Mouse (Mus musculus): Measurements from ENCODE around the gene Prkra.
A peak's percentile ranks its signal among the peaks of the same experiment; 100 is the strongest.
"Not testable (repeated sequence)": the region's sequence is repeated elsewhere in the genome, so short reads cannot be mapped to it uniquely, and the experiment has no call there.

The Prkra gene

DNA sequence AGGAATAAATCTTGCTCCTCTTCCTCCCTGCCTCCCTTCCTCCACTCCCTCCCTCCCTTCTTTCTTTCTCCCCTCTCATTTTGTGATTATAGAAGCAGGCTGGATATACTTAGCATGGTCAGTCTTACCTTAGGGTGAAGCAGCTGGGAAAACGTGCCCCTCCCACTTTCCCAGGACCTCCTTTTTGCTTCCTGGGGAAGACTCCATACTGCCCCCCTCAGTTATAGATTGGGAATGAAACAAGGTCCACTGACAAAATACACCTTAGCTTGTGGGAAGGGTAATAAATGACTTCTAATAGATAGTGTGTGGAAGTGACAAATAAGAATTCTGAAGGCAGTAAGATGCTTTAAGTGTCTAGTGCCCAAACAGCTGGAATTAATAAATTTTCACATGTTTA lies 8.2 kb upstream of the Prkra start:
- peak; percentile 51 for DNase-seq (ENCODE audit: low read depth, low spot score)

DNA sequence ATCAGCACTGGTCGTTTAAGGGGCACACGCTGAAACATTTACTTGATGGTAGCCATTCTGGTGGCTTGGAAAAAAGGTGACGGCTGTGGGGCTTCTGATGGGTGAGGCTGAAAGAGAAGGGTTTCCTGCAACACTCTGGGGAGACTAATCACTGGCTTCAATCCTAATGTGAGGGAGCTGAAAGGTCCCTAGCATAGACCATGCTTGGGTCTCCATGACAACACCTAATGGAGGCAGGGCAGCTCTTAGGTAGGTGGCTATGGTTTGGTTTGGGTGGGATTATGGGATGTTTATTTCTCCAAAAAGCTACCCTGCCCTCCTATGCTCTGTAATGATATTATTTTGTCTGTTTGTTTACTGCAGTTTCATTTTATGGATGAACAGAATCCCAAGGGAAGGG lies 7.6 kb upstream of the Prkra start:
- no peak for DNase-seq (ENCODE audit: low read depth, low spot score)

DNA sequence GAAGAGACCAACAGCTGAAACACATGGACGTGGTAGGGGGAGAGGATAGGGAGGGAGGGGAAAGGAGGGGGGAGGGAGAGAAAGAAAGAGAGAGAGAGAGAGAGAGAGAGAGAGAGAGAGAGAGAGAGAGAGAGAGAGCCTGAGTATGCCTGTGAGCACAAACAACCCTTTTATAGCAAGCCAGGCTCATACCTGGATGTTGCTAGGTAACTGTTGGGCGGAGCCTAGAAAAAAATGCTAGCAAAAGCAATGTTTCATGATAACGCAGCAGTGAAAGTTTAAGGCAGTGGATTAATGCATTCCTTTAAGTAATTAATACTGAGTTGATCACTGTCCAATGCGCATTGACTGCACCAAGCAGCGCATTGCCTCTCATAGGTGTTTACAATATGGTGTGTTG lies 6.8 kb upstream of the Prkra start:
- DNase-seq (ENCODE audit: low read depth, low spot score) = no peak

DNA sequence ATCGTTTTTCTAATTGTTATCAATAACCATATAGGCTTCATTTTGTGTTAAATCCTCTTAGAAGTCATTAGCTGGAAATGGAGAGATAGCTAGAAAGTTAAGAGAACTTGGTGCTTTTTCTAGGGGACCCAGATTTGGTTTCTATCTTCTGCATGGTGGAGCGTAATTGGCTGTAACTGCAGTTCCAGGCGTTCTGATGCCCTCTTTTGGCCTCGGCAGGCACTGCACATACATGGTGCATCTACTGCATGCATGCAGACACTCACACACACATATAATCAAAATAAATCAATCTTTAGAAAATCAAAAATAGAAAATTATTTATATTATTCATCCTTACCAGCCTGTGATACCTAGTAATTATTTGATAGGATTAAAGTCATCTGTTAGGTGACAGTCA lies 5.3 kb upstream of the Prkra start:
- DNase-seq (ENCODE audit: low read depth, low spot score) = no peak

DNA sequence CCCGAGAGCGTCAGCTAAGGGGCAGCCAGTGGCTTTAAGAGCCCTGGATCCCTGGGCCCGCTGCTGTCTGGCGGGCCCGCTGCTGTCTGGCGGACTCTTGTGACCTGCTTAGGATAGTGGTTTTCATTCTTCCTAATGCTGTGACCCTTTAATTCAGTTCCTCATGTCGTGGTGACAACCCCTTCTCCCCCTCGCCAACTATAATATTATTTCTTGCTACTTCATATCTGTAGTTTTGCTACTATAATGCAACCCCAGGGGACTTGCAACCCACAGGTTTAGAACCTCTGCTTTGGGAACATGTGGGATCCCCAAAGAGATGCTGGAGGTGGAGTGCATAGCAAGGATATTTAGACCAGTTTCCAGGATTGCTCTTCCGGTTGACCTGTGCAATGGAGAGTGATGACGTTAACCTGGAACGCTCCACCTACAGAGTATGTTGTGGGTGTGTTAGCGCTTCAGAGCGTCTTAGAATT lies 889 bp upstream of the Prkra start:
- DNase-seq (ENCODE audit: low read depth, low spot score) = no peak

DNA sequence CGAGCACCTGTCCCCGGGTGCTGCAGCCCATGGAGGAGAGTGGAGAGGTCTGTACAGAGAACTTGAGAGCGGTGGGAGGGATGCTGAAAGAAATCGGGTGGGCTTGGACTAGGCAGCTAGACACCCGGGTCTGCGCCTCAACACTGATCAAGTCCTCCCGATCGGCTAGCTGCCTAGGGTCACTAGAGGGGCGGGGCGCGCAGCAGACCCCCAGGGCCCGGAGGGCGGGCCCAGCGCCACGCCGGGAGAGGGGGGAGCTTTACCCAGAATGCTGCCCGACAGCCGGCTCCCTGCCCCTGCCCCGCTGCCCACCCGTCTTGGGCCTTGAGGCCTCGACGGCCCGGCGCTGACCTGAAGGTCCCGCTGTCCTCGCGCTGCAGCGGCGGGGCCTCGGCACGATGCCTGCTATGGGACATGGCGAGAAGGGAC lies 360 bp downstream of the Prkra start:
- no peak for DNase-seq (ENCODE audit: low read depth, low spot score)

DNA sequence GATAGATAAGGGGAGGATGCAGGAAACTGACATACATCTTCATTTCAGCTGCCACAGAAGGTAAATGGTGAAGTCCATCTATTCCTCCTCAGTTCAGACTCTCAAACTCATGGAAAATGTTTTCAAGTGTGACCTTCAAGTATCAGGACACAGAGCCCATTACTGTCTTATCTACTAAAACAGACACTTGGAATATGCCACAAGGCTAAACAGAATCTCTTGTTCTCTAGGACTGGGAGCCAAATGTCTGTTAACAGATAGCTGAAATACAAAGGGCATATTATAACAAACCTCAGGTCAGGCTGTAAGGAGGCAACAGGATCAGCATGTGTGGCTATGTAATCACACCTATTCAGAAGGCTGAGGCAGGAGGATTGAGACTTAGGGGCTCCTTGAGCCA lies 4.0 kb downstream of the Prkra start:
- no peak for DNase-seq (ENCODE audit: low read depth, low spot score)

DNA sequence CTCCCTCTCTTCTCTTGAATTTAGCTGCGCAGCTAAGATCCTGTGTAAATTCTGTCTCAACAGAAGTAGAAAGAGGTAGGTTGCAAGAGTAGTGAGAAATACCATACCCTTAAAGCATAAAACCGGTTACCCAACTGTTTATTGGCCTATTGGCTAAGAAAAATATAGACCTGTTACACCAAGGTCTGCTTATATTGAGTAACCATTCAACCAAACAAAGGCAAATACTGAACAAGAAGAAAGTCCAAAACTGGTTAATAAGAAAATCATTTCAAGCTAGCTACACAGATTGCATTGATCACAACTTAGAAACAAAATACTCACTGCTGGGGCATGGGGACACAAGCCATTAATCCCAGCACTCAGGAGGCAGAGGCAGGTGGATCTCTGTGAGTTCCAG lies 8.2 kb downstream of the Prkra start:
- DNase-seq (ENCODE audit: low read depth, low spot score) = no peak

DNA sequence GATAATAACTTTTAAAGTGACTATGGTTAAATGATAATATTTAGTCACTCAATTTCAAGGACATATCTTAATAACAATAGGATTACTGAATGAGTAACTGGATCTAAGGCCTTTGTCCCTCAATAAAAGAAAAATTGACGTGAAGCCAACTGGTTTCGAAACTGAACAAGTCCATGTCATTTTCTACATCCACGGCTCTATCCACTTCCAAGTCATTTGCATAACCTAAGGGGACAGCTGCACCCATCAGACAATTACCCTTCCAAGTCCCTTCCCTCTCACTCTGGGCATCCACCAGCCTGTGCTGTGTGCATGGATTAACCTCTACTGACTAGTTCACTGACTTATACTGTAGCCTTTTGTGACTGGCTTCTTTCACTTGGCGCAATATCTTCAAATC lies 16.2 kb downstream of the Prkra start:
- no peak for DNase-seq (ENCODE audit: low read depth, low spot score)

DNA sequence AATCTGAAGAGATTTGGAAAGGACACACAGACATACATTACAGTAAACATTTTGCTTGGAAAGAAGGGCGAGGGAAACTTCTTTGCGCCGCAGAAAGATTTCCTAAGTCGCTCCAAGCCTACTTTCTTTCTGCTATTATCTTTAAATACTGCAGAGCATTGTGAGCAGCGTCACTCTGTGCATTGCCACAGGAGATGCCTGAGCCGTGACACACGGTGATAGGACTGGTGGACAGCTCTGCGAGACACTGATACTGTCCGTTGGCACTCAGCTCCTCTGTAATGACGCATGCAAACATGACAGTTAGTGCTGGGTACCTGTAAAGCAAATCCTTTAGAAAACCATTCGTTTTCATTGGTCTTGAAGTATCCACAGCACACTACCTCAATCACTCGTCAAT lies 17.5 kb downstream of the Prkra start:
- no peak for DNase-seq (ENCODE audit: low read depth, low spot score)

DNA sequence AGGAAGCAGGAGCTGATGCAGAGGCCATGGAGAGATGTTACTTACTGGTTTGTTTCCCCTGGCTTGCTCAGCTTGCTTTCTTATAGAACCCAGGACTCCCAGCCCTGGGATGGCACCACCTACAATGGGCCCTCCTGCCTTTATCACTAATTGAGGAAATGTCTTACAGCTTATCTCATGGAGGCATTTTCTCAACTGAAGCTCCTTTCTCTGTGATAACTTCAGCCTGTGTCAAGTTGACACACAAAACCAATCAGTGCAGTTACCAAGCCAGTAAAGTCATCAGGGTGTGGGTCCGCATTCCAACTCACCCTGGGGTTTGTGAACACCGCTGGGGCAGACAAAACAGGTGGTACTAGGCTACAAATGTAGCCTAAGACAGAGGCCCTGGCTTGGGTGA lies 25.5 kb downstream of the Prkra start:
- DNase-seq (ENCODE audit: low read depth, low spot score) = not testable (repeated sequence)

DNA sequence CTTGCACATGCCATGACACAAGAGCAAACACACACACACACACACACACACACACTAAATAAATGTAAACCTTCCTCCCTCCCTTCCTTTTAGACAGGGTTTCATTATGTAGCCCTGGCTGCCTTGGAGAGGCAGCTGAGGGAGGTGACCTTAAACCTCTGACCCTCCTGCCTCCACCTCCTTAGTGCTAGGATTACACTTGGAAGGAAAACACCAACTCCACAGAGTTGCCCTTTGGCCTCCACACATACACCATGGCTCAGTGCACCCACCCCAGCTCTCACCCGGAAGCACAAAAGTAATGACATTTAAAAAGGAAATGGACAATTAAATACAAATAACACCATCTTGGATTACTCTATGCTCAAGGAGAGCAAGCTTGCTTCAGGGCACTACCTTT lies 26.1 kb downstream of the Prkra start:
- no peak for DNase-seq (ENCODE audit: low read depth, low spot score)

DNA sequence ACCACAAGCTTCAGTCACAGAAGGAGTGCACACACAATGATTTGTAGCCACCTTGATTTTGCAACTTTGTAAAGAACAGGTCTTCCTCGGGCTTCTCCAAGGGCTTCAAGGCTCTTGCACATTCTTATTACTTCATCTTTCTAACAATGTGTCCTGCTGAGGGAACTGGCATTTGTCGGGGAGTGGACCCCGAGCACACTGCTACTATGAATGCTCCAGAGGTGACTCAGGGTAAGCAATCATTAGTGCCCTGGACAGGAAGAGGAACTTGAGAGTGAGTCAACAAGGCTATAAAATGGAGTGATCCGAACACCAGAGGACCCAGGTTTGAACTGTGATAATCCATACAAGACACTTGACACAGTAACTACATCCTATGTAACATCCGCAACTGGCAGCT lies 27.6 kb downstream of the Prkra start:
- DNase-seq (ENCODE audit: low read depth, low spot score) = peak; percentile 19

DNA sequence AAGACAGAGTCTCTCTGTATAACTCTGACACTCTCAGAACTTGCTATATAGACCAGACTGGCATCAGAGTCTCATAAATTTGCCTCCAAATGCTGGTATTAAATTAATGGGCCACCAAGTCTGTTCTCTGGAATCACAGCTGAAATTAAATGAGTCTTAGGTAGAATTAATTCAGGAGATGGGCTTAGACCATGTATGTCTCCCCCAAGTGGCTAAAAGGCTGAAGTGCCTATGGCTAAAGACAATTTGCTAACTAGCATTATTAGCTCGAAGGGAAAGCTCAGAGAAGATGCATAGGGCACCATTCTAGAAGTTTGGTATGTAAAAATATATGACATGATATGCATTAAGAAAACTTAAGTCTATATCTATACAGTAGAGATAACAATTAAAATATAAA lies 29.7 kb downstream of the Prkra start:
- DNase-seq (ENCODE audit: low read depth, low spot score) = peak; percentile 72

DNA sequence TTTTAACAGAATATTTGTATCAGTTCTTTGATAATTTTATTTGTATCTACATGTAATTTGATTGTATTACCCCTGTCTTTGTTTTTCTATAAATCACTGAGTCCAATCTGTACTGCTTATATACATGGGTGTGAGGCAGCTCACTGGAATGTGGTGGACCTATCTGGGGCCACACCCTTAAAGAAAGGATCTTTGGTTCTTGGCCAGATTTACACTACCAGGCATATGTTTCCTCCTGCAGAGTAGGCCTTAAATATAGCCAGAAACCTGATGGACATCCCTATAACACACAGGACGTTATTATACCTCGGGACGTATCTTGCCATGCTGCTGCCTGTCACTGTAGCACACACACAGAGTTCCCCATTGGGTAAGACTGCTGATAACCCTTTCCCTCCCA lies 35.8 kb downstream of the Prkra start:
- peak; percentile 55 for DNase-seq (ENCODE audit: low read depth, low spot score)

DNA sequence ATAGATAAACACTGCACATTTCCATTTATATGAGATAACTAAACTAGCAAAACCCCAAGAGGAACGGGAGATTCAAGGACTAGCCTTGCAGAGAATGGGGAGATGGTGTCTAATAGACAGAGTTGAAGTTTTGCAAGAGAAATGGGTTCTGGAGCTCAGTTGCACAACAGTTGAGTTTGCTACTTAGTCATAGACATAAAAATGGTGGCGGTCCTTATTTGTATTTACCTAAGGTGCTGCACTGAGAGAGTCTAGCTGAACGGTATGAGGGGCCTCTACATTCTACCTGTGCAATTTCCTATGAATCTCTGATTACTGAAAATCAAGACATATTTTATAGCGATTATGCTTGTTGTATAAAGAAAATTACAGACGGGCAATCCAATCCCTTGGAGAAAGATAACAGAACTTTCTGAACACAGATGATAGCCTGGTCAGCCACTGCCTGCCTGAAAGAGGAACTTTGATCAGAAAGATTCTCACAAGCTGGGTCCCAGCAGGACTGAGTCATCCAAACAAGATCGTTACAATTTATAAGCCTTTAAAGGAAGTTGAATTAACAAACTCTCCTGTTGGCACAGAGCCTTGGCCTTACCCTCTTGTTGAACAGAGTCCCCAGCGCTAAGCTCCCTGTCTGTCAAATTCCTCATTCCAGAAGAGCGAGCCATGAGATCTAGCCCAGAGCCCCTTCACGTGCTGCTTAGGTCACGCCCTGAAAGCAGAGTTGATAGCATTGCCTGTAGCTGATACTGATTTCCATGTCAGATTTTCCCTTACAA lies 37.3 kb downstream of the Prkra start:
- peak; percentile 75 for DNase-seq (ENCODE audit: low read depth, low spot score)

DNA sequence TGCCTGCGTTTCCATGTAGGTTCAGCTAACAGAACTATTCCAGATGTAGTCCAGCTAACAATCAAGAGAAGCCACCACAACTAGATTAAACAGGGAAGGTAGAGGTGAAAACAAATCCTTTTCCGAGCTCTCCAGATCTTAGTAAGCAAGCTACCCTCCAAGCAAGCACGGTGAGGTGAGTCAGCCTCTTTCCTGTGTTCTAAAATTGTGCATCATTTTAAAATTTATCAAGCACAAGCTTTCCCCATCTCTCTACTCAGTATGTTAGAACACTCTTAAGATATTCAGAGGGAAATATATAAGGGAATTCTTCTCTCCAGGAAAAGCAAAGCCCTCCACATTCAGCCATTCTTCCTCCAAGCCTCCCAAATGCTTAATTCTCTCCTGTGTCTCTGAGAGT lies 41.1 kb downstream of the Prkra start:
- DNase-seq (ENCODE audit: low read depth, low spot score) = no peak

DNA sequence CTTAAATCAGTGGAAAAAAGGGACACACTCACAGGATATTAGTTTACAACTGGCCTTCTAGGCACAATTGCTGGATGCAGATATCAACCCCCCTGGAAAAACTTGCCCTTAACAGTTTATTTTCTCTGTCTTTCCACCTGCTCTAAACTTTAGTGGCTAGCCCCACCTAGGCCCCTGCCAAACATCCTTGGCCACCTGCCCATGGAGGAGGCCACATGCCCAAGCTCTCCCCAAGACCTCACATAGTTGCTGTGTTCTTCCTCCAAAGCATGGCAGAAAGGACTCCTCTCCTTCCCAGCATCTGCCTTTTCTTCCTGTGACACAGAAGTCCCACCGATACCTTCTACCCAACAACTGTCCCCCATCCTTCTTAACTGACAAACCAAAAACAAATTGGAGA lies 45.6 kb downstream of the Prkra start:
- DNase-seq (ENCODE audit: low read depth, low spot score) = no peak

DNA sequence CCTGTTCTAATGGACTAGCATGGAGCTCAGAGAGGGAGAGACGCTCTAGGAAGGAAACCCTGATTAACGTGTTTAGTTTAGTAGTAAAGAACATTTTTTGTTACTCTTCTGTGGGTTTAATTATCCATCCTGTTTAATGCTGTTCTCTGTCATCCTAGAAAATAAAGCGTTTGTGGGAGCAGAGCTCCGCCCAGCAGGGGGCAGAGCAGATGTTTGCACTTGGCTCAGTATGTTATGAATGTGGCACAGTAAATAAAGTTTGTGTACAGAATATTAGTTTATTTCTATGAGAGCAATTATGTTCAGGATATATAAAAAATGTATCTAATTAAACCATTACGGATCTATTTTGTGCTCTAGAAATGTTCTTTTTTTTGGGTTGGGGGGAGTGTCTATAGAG lies 48.6 kb downstream of the Prkra start:
- DNase-seq (ENCODE audit: low read depth, low spot score) = peak; percentile 30

DNA sequence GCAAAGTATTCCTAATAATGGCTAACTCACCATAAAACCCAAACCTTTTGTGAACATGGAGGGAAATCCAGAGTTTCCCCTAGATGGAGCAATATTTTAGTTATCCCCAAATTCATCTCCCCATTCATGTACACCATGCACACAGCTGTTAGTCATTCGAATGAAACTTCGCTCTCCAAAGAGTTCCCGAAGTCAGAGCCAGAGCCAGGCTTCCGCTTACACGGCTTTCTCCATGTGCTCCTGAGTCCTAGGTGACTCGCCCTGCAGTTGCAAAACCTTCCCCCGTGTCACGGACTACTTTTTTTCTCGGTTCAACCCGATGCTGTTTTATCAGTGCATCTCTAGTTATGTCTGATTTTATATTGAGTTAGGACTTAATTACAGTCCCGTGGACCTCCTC lies 50.3 kb downstream of the Prkra start:
- peak; percentile 16 for DNase-seq (ENCODE audit: low read depth, low spot score)

DNA sequence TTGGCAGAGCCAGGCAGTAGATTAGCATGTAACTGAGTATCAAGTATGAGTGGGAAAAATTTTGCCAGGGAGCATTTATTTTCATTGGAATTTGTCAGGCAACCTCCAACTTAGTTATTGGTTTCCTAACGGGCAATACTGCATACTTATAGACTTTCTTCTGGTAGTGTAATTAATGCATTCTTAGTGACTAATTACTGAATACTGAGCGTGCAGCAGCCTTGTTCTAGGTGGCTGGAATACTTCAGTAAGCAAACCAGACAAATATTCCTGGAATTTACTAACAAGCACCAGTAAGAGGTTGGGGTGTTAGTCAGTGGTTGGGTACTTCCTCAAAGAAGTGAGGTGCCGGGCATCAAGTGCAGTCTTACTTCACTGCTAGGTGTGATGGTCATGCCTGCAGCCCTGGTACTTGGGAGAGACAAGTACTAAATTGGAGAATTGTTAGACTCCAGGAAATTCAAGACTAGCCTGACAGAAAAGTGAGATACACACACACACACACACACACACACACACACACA lies 55.4 kb downstream of the Prkra start:
- no peak for DNase-seq (ENCODE audit: low read depth, low spot score)

DNA sequence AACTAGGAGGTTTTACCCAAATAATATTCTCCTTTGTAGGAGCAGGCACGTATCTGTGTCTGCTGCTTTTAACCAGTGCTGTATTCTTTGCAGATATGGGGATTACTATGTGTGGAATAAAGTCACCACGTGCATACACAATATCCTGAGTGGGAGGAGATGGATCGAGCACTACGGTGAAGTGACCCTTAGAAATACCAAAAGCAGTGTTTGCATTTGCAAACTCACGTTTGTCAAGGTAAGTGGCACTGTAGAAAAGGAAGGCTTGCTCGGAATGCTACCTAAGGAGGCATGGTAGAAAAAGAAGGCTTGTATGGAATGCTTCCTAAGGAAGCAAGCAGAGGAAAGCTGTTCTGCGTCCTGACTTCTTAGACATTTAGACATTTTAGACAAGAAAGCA lies 57.6 kb downstream of the Prkra start:
- no peak for DNase-seq (ENCODE audit: low read depth, low spot score)

DNA sequence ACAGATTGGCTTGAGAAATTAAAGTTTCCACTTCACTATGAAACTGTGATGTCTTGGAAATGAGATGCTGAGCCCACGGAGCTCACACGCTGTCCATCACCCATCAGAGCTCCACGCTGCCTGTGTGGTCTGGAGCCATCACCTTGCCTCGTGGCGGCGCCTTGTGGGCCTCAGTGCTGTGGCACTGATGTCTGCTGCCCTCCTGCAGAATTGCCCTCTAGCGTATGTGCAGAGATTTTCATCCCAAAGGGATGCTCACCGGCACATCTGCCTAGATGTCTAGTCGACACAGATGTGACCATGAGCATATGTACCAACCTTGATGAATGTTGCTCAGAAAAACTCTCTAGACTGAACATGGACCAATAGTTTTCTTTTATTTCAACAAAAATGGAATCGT lies 60.9 kb downstream of the Prkra start:
- DNase-seq (ENCODE audit: low read depth, low spot score) = no peak

DNA sequence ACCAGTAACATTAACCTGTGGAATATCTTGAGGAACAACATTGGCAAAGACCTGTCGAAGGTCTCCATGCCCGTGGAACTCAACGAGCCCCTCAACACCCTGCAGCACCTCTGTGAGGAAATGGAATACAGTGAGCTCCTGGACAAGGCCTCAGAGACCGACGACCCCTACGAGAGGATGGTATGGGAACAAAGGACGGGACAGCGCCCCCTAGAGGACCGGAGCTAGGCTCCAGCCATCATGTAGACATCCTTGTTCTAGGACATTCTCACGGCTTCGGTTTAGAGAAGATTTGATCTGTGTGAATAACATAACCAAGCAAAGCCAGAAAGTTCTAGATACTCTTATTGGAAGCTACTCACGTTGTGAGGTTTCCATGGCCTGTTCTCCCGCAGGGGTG lies 62.7 kb downstream of the Prkra start:
- no peak for DNase-seq (ENCODE audit: low read depth, low spot score)
